Mouse (Mus musculus) 416B (cell line): ENCODE data around the gene Gm11627.
"Not testable (repeated sequence)": the region's sequence is repeated elsewhere in the genome, so short reads cannot be mapped to it uniquely, and the experiment has no call there.

Experiments used
- DNase-seq: peaks from one replicate; pipeline ENCODE4 v3.0.0; 2011; ENCODE audit warnings: low read depth

The Gm11627 gene

GRCm38 (mm10) chr11:102564952-102565671 lies 14.1 kb downstream of the Gm11627 start:
- DNase-seq: not testable (repeated sequence)

- DNase-seq: no peak
These were observed 20.6 kb downstream of the Gm11627 start for GRCm38 (mm10) chr11:102558704-102559103.

- DNase-seq: no peak
These were observed 21.9 kb downstream of the Gm11627 start for GRCm38 (mm10) chr11:102557386-102557785.

GRCm38 (mm10) chr11:102556716-102557074 lies 22.6 kb downstream of the Gm11627 start:
- DNase-seq: no peak

- peak; percentile 96 for DNase-seq
These were observed 23.1 kb downstream of the Gm11627 start, which contains the start of gene Gpatch8 for GRCm38 (mm10) chr11:102556031-102556715. Gene Gpatch8, minus strand, starts transcription at chr11:102556392.

GRCm38 (mm10) chr11:102555400-102556030 lies 23.7 kb downstream of the Gm11627 start:
- DNase-seq: no peak

- no peak for DNase-seq
These were observed 27.2 kb downstream of the Gm11627 start for GRCm38 (mm10) chr11:102552051-102552450.

- no peak for DNase-seq
These were observed 28.1 kb downstream of the Gm11627 start for GRCm38 (mm10) chr11:102551176-102551575.

GRCm38 (mm10) chr11:102541471-102541870 lies 37.8 kb downstream of the Gm11627 start:
- DNase-seq: no peak

- not testable (repeated sequence) for DNase-seq
These were observed 39.0 kb downstream of the Gm11627 start for GRCm38 (mm10) chr11:102540286-102540685.

GRCm38 (mm10) chr11:102539690-102540089 lies 39.6 kb downstream of the Gm11627 start:
- no peak for DNase-seq

- DNase-seq: peak; percentile 26
These were observed 43.1 kb downstream of the Gm11627 start for GRCm38 (mm10) chr11:102536210-102536609.

GRCm38 (mm10) chr11:102534078-102534477 lies 45.2 kb downstream of the Gm11627 start:
- no peak for DNase-seq

GRCm38 (mm10) chr11:102531425-102531824 lies 47.8 kb downstream of the Gm11627 start:
- no peak for DNase-seq
